Mouse (Mus musculus) liver, embryonic 14.5 days (tissue): ENCODE data around the gene Unc13c. TPM values are rescaled to one million over a fixed set of nuclear protein-coding genes. Genes with fewer than 3 reads are reported as not detected.

Experiments used
- ATAC-seq: fragments of 200-750 bp; cut with Nextera tagmentation; 2 replicates; pipeline ENCODE4 v1.8.0; 2017; ENCODE audit warnings: moderate number of reproducible peaks, mild to moderate bottlenecking, moderate library complexity; ENCODE audit not compliant: insufficient read depth
- DNase-seq, 3 experiments: peaks; one replicate each; pipeline ENCODE4 v3.0.0-alpha.2; 2012 to 2013; ENCODE audit warnings: low read depth in 3 of 3, low spot score in 3 of 3
- H3K27ac ChIP-seq: fragments of 300-500 bp; sonication (generic); 2 replicates; pipeline ENCODE4 v1.5.1; 2014; ENCODE audit warnings: moderate library complexity, mild to moderate bottlenecking, control low read depth, inconsistent platforms
- H3K27me3 ChIP-seq: fragments of 300-500 bp; sonication (generic); 2 replicates; pipeline ENCODE4 v1.6.1; 2014; ENCODE audit warnings: mild to moderate bottlenecking, low read length, moderate library complexity; ENCODE audit not compliant: control insufficient read depth, insufficient read depth
- H3K36me3 ChIP-seq: fragments of 300-500 bp; sonication (generic); replicated peaks from 2 replicates; pipeline ENCODE4 v1.6.1; 2014; ENCODE audit warnings: low read depth; ENCODE audit not compliant: control insufficient read depth, insufficient read depth
- H3K4me1 ChIP-seq, 2 experiments: fragments of 200-500 bp in 1 of 2; fragments of 300-500 bp in 1 of 2; sonication (generic) in 1 of 2; replicated peaks; 2 replicates each; pipeline ENCODE4 v1.6.1; 2012 to 2014; ENCODE audit warnings: antibody characterized with exemption in 1 of 2, inconsistent platforms in 1 of 2, low read length in 1 of 2; ENCODE audit not compliant: control insufficient read depth in 2 of 2, insufficient read depth in 2 of 2
- H3K4me2 ChIP-seq: fragments of 300-500 bp; sonication (generic); 2 replicates; pipeline ENCODE4 v1.6.1; 2014; ENCODE audit warnings: low read depth, mild to moderate bottlenecking, control low read depth, moderate library complexity
- H3K4me3 ChIP-seq, 2 experiments: fragments of 200-500 bp in 1 of 2; fragments of 300-500 bp in 1 of 2; sonication (generic) in 1 of 2; 2 replicates each; pipeline ENCODE4 v1.5.1; 2012 to 2014; ENCODE audit warnings: low read depth in 2 of 2, low read length in 2 of 2, mild to moderate bottlenecking in 2 of 2, control low read depth in 1 of 2, inconsistent platforms in 1 of 2, moderate library complexity in 1 of 2; ENCODE audit not compliant: insufficient read depth in 1 of 2
- H3K9ac ChIP-seq: fragments of 300-500 bp; sonication (generic); replicated peaks from 2 replicates; pipeline ENCODE4 v1.6.1; 2014; ENCODE audit warnings: mild to moderate bottlenecking, control low read depth, moderate library complexity
- H3K9me3 ChIP-seq: fragments of 300-500 bp; sonication (generic); 2 replicates; pipeline ENCODE4 v1.6.1; 2016; ENCODE audit warnings: low read length, mixed read lengths; ENCODE audit not compliant: control insufficient read depth
- CTCF ChIP-seq: IDR thresholded peaks from 2 replicates; pipeline ENCODE4 v1.5.1; 2016; ENCODE audit warnings: antibody characterized with exemption, low read depth, control low read depth
- EP300 ChIP-seq: IDR thresholded peaks from 2 replicates; pipeline ENCODE4 v1.6.1; 2016; ENCODE audit warnings: antibody characterized with exemption, low read depth
- whole genome bisulfite sequencing: fragments of 180-500 bp; shearing (Covaris S2); extraction: QIAGEN DNeasy Blood & Tissue Kit; methylation state at CpG from one replicate; pipeline ENCODE4 v1.1.7; 2014; ENCODE audit not compliant: insufficient replicate concordance; 5-methylcytosine and 5-hydroxymethylcytosine counted together
- polyA plus RNA-seq, 2 experiments: library from polyadenylated mRNA; depleted of rRNA in 1 of 2; stranded (reverse) in 1 of 2; unstranded in 1 of 2; fragments of >200 nt; fragmentation: Nextera tagmentation in 1 of 2; extraction: Ambion mirVana in 1 of 2; gene quantifications; 2 replicates each; pipeline versions ENCODE4 v1.2.1 to v1.2.3; 2012 to 2014

Unc13c gene
- polyA plus RNA-seq (2012; rRNA removed) (0.01 and 0.02 TPM in 2 replicates), polyA plus RNA-seq (2014; fragmentation: Nextera tagmentation; extraction: Ambion mirVana) (0.03 TPM in 1 of 2 replicates, not detected in the other)

DNA sequence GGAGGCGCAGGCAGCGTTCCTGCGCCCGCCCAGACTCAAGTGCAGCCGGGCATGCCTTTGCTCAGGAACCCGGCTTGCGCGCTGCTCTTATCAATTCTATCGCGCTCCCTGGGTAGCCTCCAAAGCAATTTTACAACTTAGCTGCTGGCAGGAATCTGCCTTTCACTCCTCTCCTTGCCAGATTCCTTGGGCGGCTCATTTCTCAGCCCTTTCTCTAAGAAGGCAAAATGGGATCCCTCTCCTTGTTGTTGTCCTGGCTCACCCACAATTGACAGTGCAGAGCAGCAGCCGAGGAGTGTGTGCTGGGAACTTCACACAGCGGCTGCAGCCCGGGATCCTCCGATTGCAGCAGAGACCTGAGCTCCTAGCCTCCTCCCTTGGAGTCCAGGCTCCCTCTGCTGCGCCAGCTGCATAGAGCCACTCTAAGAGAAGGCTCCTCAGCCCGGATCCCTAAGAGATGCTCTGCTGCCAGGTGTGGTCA lies at the start of gene Unc13c:
TSS of gene Unc13c (minus strand) at position 326 of the 481 bp plus-strand sequence.
- WGBS: 5% methylated on average over 17 of the region's 17 CpGs
- H3K27me3 ChIP-seq: no peaks in the 10 kb centered on the region
- no peak within 1 kb of the TSS for H3K4me3 ChIP-seq
- no peaks in the 10 kb centered on the region for H3K36me3 ChIP-seq
- ATAC-seq: no peak
- no peaks in the 10 kb centered on the region for H3K9me3 ChIP-seq
- TF ChIP-seq EP300 (no peak), CTCF (no peak)
- H3K4me1 ChIP-seq: no peaks in the 10 kb centered on the region
- H3K9ac ChIP-seq: no peak within 1 kb of the TSS
- no peak within 1 kb of the TSS for H3K27ac ChIP-seq
- no peak within 1 kb of the TSS for H3K4me2 ChIP-seq
- no peak for DNase-seq

- no peak overlapping the region for H3K27ac ChIP-seq
- no peaks in the 10 kb centered on the region for H3K36me3 ChIP-seq
These were observed 39.4 kb upstream of the Unc13c start for GRCm38 (mm10) chr9:74007976-74008686.

GRCm38 (mm10) chr9:74002388-74002990 lies 33.7 kb upstream of the Unc13c start:
- Histone ChIP-seq H3K9me3 (no peaks in the 10 kb centered on the region), H3K4me2 (no peak overlapping the region), H3K36me3 (no peaks in the 10 kb centered on the region), H3K4me1 (no peaks in the 10 kb centered on the region), H3K27me3 (no peaks in the 10 kb centered on the region), H3K27ac (no peak overlapping the region), H3K9ac (no peak overlapping the region), H3K4me3 (no peak overlapping the region)
- WGBS: 31% methylated on average over 6 of the region's 6 CpGs
- DNase-seq: no peak
- ATAC-seq: no peak
- no peak for TF ChIP-seq EP300
- TF ChIP-seq CTCF: no peak

More at GRCm38 (mm10) chr9:74007976-74008686, 39.4 kb upstream of the Unc13c start:
- no peak overlapping the region for H3K4me3 ChIP-seq
- H3K27me3 ChIP-seq: no peaks in the 10 kb centered on the region
- no peak for DNase-seq
- H3K4me1 ChIP-seq: no peaks in the 10 kb centered on the region
- TF ChIP-seq EP300: no peak
- no peak for TF ChIP-seq CTCF
- WGBS: 69% methylated on average over 7 of the region's 7 CpGs
- ATAC-seq: no peak
- H3K9me3 ChIP-seq: no peaks in the 10 kb centered on the region
- H3K4me2 ChIP-seq: no peak overlapping the region
- no peak overlapping the region for H3K9ac ChIP-seq

GRCm38 (mm10) chr9:73988096-73988495 lies 19.3 kb upstream of the Unc13c start:
- no peak overlapping the region for H3K9ac ChIP-seq
- no peaks in the 10 kb centered on the region for H3K9me3 ChIP-seq
- no peaks in the 10 kb centered on the region for H3K4me1 ChIP-seq
- H3K36me3 ChIP-seq: no peaks in the 10 kb centered on the region
- ATAC-seq: no peak
- H3K4me2 ChIP-seq: no peak overlapping the region
- no peak for DNase-seq
- no peak for TF ChIP-seq EP300
- no peak for TF ChIP-seq CTCF
- H3K27ac ChIP-seq: no peak overlapping the region
- no peaks in the 10 kb centered on the region for H3K27me3 ChIP-seq
- H3K4me3 ChIP-seq: no peak overlapping the region

- H3K4me2 ChIP-seq: no peak overlapping the region
- ATAC-seq (no peak), DNase-seq (no peak)
- no peak overlapping the region for H3K27ac ChIP-seq
- no peaks in the 10 kb centered on the region for H3K36me3 ChIP-seq
- WGBS: 41% methylated on average over 2 of the region's 2 CpGs
- no peaks in the 10 kb centered on the region for H3K4me1 ChIP-seq
- H3K4me3 ChIP-seq: no peak overlapping the region
- H3K27me3 ChIP-seq: no peaks in the 10 kb centered on the region
- H3K9ac ChIP-seq: no peak overlapping the region
- H3K9me3 ChIP-seq: no peaks in the 10 kb centered on the region
- TF ChIP-seq EP300 (no peak), CTCF (no peak)
These were observed 18.5 kb upstream of the Unc13c start for GRCm38 (mm10) chr9:73987236-73987635.
